Mouse (Mus musculus) liver, embryonic 16.5 days (tissue): ENCODE data around the gene Gm39115. TPM values are rescaled to one million over a fixed set of nuclear protein-coding genes. Genes with fewer than 3 reads are reported as not detected.

Experiments used
- ATAC-seq: fragments of 200-750 bp; cut with Nextera tagmentation; 2 replicates; pipeline ENCODE4 v1.8.0; 2017; ENCODE audit warnings: low read depth, mild to moderate bottlenecking, moderate number of reproducible peaks, moderate library complexity
- H3K27ac ChIP-seq: fragments of 300-500 bp; sonication (generic); 2 replicates; pipeline ENCODE4 v1.5.1; 2014; ENCODE audit warnings: mild to moderate bottlenecking, low read length
- H3K27me3 ChIP-seq: fragments of 300-500 bp; sonication (generic); 2 replicates; pipeline ENCODE4 v1.6.1; 2014; ENCODE audit warnings: low read depth, low read length, mixed read lengths; ENCODE audit not compliant: control insufficient read depth, insufficient read depth
- H3K36me3 ChIP-seq: fragments of 300-500 bp; sonication (generic); 2 replicates; pipeline ENCODE4 v1.6.1; 2014; ENCODE audit warnings: mild to moderate bottlenecking; ENCODE audit not compliant: control insufficient read depth, insufficient read depth
- H3K4me1 ChIP-seq: fragments of 300-500 bp; sonication (generic); 2 replicates; pipeline ENCODE4 v1.6.1; 2014; ENCODE audit warnings: low read depth, low read length, mixed read lengths; ENCODE audit not compliant: control insufficient read depth
- H3K4me2 ChIP-seq: fragments of 300-500 bp; sonication (generic); 2 replicates; pipeline ENCODE4 v1.6.1; 2014; ENCODE audit warnings: low read depth, low read length, mixed read lengths
- H3K4me3 ChIP-seq: fragments of 300-500 bp; sonication (generic); 2 replicates; pipeline ENCODE4 v1.5.1; 2014; ENCODE audit warnings: low read depth, mild to moderate bottlenecking, low read length
- H3K9ac ChIP-seq: fragments of 300-500 bp; sonication (generic); 2 replicates; pipeline ENCODE4 v1.6.1; 2014; ENCODE audit warnings: low read depth, low read length
- H3K9me3 ChIP-seq: fragments of 300-500 bp; sonication (generic); replicated peaks from 2 replicates; pipeline ENCODE4 v1.6.1; 2016; ENCODE audit warnings: low read length; ENCODE audit not compliant: control insufficient read depth
- WGBS: fragments of 180-500 bp; shearing (Covaris S2); extraction: QIAGEN DNeasy Blood & Tissue Kit; methylation state at CpG from one replicate; pipeline ENCODE4 v1.1.7; 2014; ENCODE audit not compliant: insufficient replicate concordance; 5-methylcytosine and 5-hydroxymethylcytosine counted together
- polyA plus RNA-seq: library from polyadenylated mRNA; unstranded; fragments of >200 nt; fragmentation: Nextera tagmentation; extraction: Ambion mirVana; gene quantifications from 2 replicates; pipeline ENCODE4 v1.2.1, GENCODE M21; 2015

Gm39115 gene
- polyA plus RNA-seq, 1 experiment from 2014 or later = not detected

DNA sequence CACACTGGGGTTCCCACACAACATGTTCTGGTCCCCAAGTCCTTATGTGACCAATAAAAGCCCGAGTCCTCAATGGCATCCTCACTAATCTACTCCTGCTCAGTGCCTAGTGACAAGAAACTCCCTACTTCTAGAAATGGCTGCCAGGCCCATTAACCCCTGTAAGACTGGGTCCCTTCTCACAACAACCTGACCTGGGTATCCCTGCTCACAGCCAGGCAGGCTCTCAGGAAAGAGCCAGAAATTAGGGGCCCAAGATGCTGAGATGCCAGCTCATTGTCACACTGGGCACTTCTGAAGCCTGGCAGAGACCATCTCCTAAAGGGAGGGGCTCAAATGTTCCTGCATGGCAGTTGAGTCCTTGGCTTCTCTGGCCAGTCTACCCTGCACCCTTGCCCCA, 42.8 kb downstream of the Gm39115 start:
- Histone ChIP-seq H3K9ac (peak overlapping the region; percentile 96), H3K9me3 (no peaks in the 10 kb centered on the region), H3K4me1 (peaks cover 59% of the 10 kb centered on the region), H3K4me3 (peak overlapping the region; percentile 81; the same call in 1 of the 2 replicates), H3K4me2 (peak overlapping the region; percentile 93), H3K27ac (no peak overlapping the region), H3K36me3 (no peaks in the 10 kb centered on the region), H3K27me3 (peaks cover 61% of the 10 kb centered on the region)
- 41% methylated on average over 1 of the region's 1 CpGs for WGBS
- ATAC-seq = no peak

DNA sequence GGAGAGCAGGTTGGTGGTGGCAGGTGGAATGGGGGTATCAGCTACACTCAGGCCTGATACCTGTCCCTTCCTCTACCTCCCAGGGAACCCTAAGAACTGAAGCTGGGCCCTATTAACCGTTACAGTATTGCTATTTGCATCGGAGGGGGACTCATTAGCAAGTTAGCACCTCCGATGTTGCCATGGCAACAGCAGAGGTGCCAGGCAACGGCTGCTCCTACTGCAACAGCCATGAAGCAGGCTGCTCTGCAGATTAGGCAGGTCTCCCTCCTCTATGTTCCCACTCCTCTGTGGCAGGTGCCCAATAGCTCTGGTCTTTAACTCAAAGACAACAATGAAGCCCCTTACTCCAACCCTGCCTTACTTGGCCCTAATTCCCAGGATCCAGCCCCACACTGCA, 44.0 kb downstream of the Gm39115 start:
- H3K9me3 ChIP-seq = no peaks in the 10 kb centered on the region
- 11% methylated on average over 4 of the region's 4 CpGs for WGBS
- ATAC-seq = no peak
- peaks cover 52% of the 10 kb centered on the region for H3K27me3 ChIP-seq
- no peak overlapping the region for H3K4me3 ChIP-seq
- H3K36me3 ChIP-seq = no peaks in the 10 kb centered on the region
- no peak overlapping the region for H3K27ac ChIP-seq
- peaks cover 66% of the 10 kb centered on the region for H3K4me1 ChIP-seq
- H3K9ac ChIP-seq = no peak overlapping the region
- H3K4me2 ChIP-seq = no peak overlapping the region

DNA sequence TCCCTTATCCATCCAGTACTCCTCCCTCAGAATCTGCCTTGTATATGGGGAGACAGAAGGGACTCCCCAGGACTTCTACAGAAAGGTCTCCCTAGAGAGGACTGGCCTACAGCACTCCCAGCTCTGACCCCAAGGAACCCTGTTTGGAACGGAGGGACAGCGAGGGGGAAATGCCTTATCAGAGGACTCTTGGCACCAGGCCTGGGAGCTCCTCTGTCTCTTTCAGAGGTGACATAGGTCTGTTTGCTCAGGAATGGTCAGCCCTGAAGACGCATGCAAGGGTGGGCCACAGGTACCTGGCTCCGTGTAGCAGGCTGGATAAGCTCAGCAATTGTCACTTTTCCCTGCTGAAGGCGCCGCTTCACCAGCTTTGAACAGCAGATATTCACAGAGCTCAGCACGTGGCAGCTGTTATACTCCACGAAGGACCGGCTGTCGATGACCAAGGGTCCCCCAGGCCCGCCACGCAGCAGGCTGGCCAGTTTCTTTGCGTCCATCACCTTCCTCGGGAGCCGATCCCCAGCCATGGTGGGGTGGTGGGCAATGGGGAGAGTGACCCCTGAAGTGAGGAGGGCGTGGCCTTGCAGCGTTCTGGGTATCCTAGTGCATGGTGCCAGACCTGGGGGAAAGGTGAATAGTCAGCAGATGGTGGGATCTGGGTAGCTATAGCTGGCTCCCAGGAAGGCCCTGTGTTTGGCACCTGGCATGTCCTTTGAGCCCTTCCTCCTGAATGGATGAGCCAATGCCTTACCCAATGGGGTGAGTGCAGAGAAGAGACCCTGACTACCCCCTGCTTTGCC, 46.0 kb downstream of the Gm39115 start:
- Histone ChIP-seq H3K27ac (peak overlapping the region; percentile 96), H3K4me2 (no peak overlapping the region), H3K36me3 (no peaks in the 10 kb centered on the region), H3K9me3 (no peaks in the 10 kb centered on the region), H3K4me3 (no peak overlapping the region), H3K9ac (peak overlapping the region; percentile 62; the same call in 1 of the 2 replicates), H3K4me1 (peaks cover 81% of the 10 kb centered on the region), H3K27me3 (peaks cover 34% of the 10 kb centered on the region)
- WGBS = 61% methylated on average over 17 of the region's 17 CpGs
- ATAC-seq = no peak

DNA sequence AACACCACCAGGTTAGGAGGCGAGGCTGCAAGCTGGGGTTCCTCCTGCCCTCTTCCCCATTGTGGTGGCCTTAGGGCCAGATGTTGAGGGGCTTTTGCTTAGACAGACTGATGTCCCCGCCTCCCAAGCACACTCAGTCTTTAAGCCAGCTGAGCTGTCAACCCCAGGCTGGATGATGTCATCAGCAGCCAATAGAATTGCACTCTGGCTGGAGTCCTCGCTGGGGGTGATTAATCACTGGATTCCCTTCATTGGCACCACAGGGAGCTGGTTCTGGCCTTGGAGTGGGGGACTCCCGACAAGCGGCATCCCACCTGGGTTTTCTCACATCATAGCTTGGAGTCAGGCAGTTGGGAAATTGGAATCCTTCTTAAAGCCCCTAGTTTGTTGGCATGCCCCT, 46.9 kb downstream of the Gm39115 start:
- H3K27ac ChIP-seq = peak overlapping the region; percentile 96
- no peak overlapping the region for H3K4me3 ChIP-seq
- 9% methylated on average over 5 of the region's 5 CpGs for WGBS
- peaks cover 34% of the 10 kb centered on the region for H3K27me3 ChIP-seq
- H3K9me3 ChIP-seq = no peaks in the 10 kb centered on the region
- H3K9ac ChIP-seq = peak overlapping the region; percentile 62
- no peaks in the 10 kb centered on the region; the same call in 1 of the 2 replicates for H3K36me3 ChIP-seq
- peaks cover 80% of the 10 kb centered on the region for H3K4me1 ChIP-seq
- peak; percentile 28 for ATAC-seq
- no peak overlapping the region; the same call in 1 of the 2 replicates for H3K4me2 ChIP-seq

DNA sequence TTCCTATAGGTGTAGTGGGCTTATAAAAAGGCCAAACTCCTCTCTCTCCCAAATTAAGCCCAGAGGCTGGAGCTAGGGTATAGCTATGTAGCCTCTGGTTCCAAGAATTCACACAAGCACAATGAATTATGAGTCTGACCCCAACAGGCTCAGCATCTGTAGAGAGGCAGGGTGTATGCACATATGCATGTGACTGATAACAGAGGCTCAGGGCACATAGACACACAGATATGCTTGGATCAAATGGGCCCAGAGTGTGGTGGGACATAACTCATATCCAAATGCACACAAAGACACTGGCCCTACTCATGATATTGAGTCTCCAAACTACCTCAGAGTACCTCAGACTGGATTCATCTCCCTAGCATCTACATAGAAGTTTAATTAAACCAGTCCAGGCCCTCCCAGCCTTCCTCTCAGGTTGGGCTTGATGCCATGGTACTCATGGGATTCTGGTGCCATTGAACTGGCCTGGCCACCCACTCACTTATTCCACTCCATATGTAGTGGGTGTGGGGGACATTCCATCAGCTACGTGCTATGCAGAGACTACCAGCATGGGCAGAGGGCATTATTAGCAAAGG, 48.7 kb downstream of the Gm39115 start:
- peak overlapping the region; percentile 20 for H3K4me3 ChIP-seq
- H3K4me1 ChIP-seq = peaks cover 64% of the 10 kb centered on the region
- H3K27ac ChIP-seq = peak overlapping the region; percentile 96
- H3K9me3 ChIP-seq = no peaks in the 10 kb centered on the region
- H3K9ac ChIP-seq = peak overlapping the region; percentile 62
- H3K27me3 ChIP-seq = peaks cover 34% of the 10 kb centered on the region
- H3K4me2 ChIP-seq = peak overlapping the region; percentile 66
- 50% methylated on average over 1 of the region's 1 CpGs for WGBS
- H3K36me3 ChIP-seq = peaks cover 7% of the 10 kb centered on the region; the same call in 1 of the 2 replicates
- peak; percentile 98 for ATAC-seq

DNA sequence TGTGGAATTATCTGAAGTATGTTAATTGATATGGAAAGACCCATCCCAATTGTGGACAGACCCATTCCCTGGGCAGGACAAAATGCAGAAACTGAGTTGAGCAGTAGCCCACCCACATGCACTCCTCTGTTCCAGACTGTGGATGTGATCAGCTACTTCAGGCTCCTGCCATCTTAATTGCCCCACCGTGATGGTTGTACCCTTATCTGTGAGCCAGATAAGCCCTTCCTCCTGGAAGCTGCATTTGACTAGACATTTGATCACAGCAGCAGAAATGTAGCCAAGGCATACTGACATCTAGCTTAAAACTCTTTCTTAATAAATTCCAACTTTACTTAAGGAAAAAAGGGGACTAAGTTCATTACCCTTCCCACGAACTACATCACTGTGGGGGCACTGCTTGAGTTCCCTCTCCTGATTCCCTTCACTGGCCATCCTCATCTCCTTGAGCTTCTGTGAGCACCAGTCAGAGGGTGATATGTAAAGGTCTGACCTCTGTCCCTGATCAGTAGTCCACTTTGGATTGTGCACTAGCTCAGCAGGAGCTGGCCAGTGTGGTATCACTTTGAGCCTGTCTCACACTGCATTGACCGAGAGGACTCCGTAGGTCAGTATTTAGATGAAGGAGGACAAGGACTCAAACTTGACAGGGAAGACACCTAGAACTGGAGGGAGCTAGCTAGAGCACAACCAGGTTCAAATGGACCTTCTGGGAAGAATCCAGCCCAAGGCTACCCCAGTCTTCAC, 49.5 kb downstream of the Gm39115 start:
- peak overlapping the region; percentile 66 for H3K4me2 ChIP-seq
- peak overlapping the region; percentile 96 for H3K27ac ChIP-seq
- peaks cover 60% of the 10 kb centered on the region for H3K4me1 ChIP-seq
- peak overlapping the region; percentile 58 for H3K9ac ChIP-seq
- peaks cover 9% of the 10 kb centered on the region; the same call in 1 of the 2 replicates for H3K36me3 ChIP-seq
- H3K4me3 ChIP-seq = peak overlapping the region; percentile 20; the same call in 1 of the 2 replicates
- no peaks in the 10 kb centered on the region for H3K9me3 ChIP-seq
- peaks cover 40% of the 10 kb centered on the region for H3K27me3 ChIP-seq
- WGBS = 51% methylated on average over 4 of the region's 4 CpGs
- 0 out of 2 replicates have a peak, but pooled peaks have one; percentile 20 for ATAC-seq

Other genes starting within 250 kb of the Gm39115 start
- gene Tollip, start 217.5 kb downstream of the Gm39115 start, polyA plus RNA-seq = 24.4 and 24.5 TPM in 2 replicates
- gene Brsk2, start 186.3 kb downstream of the Gm39115 start, polyA plus RNA-seq = 0.09 and 0.21 TPM in 2 replicates
- gene Mob2, start 75.0 kb downstream of the Gm39115 start, polyA plus RNA-seq = 58.9 and 60.7 TPM in 2 replicates
- 2.8 TPM in 2 replicates for gene Dusp8, start 40.2 kb downstream of the Gm39115 start, polyA plus RNA-seq
- gene Gm45618, start 15.3 kb downstream of the Gm39115 start, polyA plus RNA-seq = not detected in 2 replicates
- not detected in 2 replicates for gene Gm45337, start 8.6 kb upstream of the Gm39115 start, polyA plus RNA-seq
- not detected in 2 replicates for gene Gm29735, start 21.1 kb upstream of the Gm39115 start, polyA plus RNA-seq
- not detected in 2 replicates for gene Gm4553, start 29.7 kb upstream of the Gm39115 start, polyA plus RNA-seq
- not detected in 2 replicates for gene Krtap5-2, start 40.0 kb upstream of the Gm39115 start, polyA plus RNA-seq
- gene Gm10153, start 54.4 kb upstream of the Gm39115 start, polyA plus RNA-seq = not detected in 2 replicates
- not detected in 2 replicates for gene Krtap5-3, start 65.3 kb upstream of the Gm39115 start, polyA plus RNA-seq
- gene Gm7579, start 75.8 kb upstream of the Gm39115 start, polyA plus RNA-seq = not detected in 2 replicates
- gene Krtap5-5, start 93.9 kb upstream of the Gm39115 start, polyA plus RNA-seq = not detected in 2 replicates
- not detected in 2 replicates for gene Gm40460, start 105.0 kb upstream of the Gm39115 start, polyA plus RNA-seq
- gene Gm2431, start 122.3 kb upstream of the Gm39115 start, polyA plus RNA-seq = not detected in 2 replicates
- not detected in 2 replicates for gene Gm4559, start 138.3 kb upstream of the Gm39115 start, polyA plus RNA-seq
- not detected in 2 replicates for gene Krtap5-1, start 161.1 kb upstream of the Gm39115 start, polyA plus RNA-seq
- not detected in 2 replicates for gene Krtap5-4, start 167.5 kb upstream of the Gm39115 start, polyA plus RNA-seq
- 1.6 and 2.0 TPM in 2 replicates for gene Ifitm10, start 237.7 kb upstream of the Gm39115 start, polyA plus RNA-seq
- 1.4 and 1.8 TPM in 2 replicates for gene Gm49369, start 246.6 kb upstream of the Gm39115 start, polyA plus RNA-seq